Mouse (Mus musculus) urinary bladder, adult 18-20 months (tissue): Measurements from ENCODE around the gene Pced1b.

Source experiments
- DNase-seq, 2 experiments: peaks; one replicate each; pipeline ENCODE4 v3.0.0; 2022; ENCODE audit warnings: low spot score in 2 of 2, mixed read lengths in 2 of 2

Pced1b gene

GRCm38 (mm10) chr15:97257206-97257775 is 10.4 kb downstream of the Pced1b start:
- no peak for DNase-seq

GRCm38 (mm10) chr15:97258483-97259230 is 11.8 kb downstream of the Pced1b start:
- no peak for DNase-seq

- DNase-seq = no peak
These were observed 12.4 kb downstream of the Pced1b start for GRCm38 (mm10) chr15:97259300-97259699.

GRCm38 (mm10) chr15:97259968-97260597 is 13.2 kb downstream of the Pced1b start:
- DNase-seq = no peak

- DNase-seq = no peak
These were observed 15.3 kb downstream of the Pced1b start for GRCm38 (mm10) chr15:97262251-97262650.

- no peak for DNase-seq
These were observed 19.4 kb downstream of the Pced1b start for GRCm38 (mm10) chr15:97266236-97266845.

- DNase-seq = no peak
These were observed 20.3 kb downstream of the Pced1b start for GRCm38 (mm10) chr15:97267094-97267695.

GRCm38 (mm10) chr15:97271985-97272697 is 25.2 kb downstream of the Pced1b start:
- no peak for DNase-seq

- DNase-seq = no peak
These were observed 25.9 kb downstream of the Pced1b start for GRCm38 (mm10) chr15:97272831-97273230.

GRCm38 (mm10) chr15:97275626-97276395 is 28.9 kb downstream of the Pced1b start:
- DNase-seq = no peak

- DNase-seq = peak in 1 of 2 experiments; percentile 15
These were observed 29.8 kb downstream of the Pced1b start for GRCm38 (mm10) chr15:97276660-97277153.

GRCm38 (mm10) chr15:97277328-97277727 is 30.4 kb downstream of the Pced1b start:
- DNase-seq = no peak

GRCm38 (mm10) chr15:97278340-97278948 is 31.5 kb downstream of the Pced1b start:
- no peak for DNase-seq

- DNase-seq = no peak
These were observed 33.2 kb downstream of the Pced1b start for GRCm38 (mm10) chr15:97280131-97280530.

GRCm38 (mm10) chr15:97280776-97281175 is 33.9 kb downstream of the Pced1b start:
- no peak for DNase-seq

- no peak for DNase-seq
These were observed 35.0 kb downstream of the Pced1b start for GRCm38 (mm10) chr15:97281712-97282571.

- DNase-seq = no peak
These were observed 35.6 kb downstream of the Pced1b start for GRCm38 (mm10) chr15:97282572-97282881.

- DNase-seq = no peak
These were observed 37.3 kb downstream of the Pced1b start for GRCm38 (mm10) chr15:97284201-97284600.

GRCm38 (mm10) chr15:97285665-97286212 is 38.8 kb downstream of the Pced1b start:
- no peak for DNase-seq
